Mouse (Mus musculus): ENCODE results near the gene Olfr988.
"Not testable (repeated sequence)": the region's sequence is repeated elsewhere in the genome, so short reads cannot be mapped to it uniquely, and the experiment has no call there.

- TF ChIP-seq MYOG (IDR thresholded peaks at IDR 0.05; ENCODE audit: control insufficient read depth in 1 of 3, insufficient read depth in 1 of 3, insufficient read length in 2 of 3, low read depth in 2 of 3); POLR2A (IDR thresholded peaks at IDR 0.05; ENCODE audit: insufficient read length, low read depth); TCF3 (IDR thresholded peaks at IDR 0.05; ENCODE audit: insufficient read length, low read depth); MYOD1 (IDR thresholded peaks at IDR 0.05; ENCODE audit: control insufficient read depth in 1 of 3, insufficient read length in 2 of 3, low read depth in 2 of 3); E2F4 (IDR thresholded peaks at IDR 0.05; ENCODE audit: insufficient read depth); TCF12 (IDR thresholded peaks at IDR 0.05; ENCODE audit: insufficient read depth, poor library complexity, severe bottlenecking); MAX (IDR thresholded peaks at IDR 0.05; ENCODE audit: low read depth); POLR2AphosphoS2 (IDR thresholded peaks at IDR 0.05; ENCODE audit: insufficient read length, low read depth): not testable (repeated sequence)
These were observed 23.8 kb downstream of the Olfr988 start, which contains the start of gene Olfr987 for GRCm38 (mm10) chr2:85339215-85339614.

All from myocyte (in vitro differentiated cells).